Mouse (Mus musculus) v-Abl transformed pro-B cells (cell line): ENCODE measurements around the gene Dpagt1.
"Not testable (repeated sequence)": the region's sequence is repeated elsewhere in the genome, so short reads cannot be mapped to it uniquely, and the experiment has no call there.

ENCODE experiments used
- in situ Hi-C, 2 experiments: fragments of 400-800 bp; cut with MboI; formaldehyde crosslinking; loops; one replicate each; pipeline ENCODE4 v1.15.1; 2025; ENCODE audit not compliant: unreplicated experiment in 2 of 2

Dpagt1 gene

GRCm38 (mm10) chr9:44325768-44326370 lies at the start of gene Dpagt1:
Gene Dpagt1, plus strand, starts transcription at chr9:44326019.
- in situ Hi-C loops, result no loop called here

- in situ Hi-C loops, result no loop called here
Observed at GRCm38 (mm10) chr9:44283183-44283582, 42.6 kb upstream of the Dpagt1 start.

- in situ Hi-C loops, result no loop called here
Observed at GRCm38 (mm10) chr9:44286256-44286850, 39.5 kb upstream of the Dpagt1 start.

GRCm38 (mm10) chr9:44287003-44287400 lies 38.8 kb upstream of the Dpagt1 start:
- in situ Hi-C loops, result no loop called here

GRCm38 (mm10) chr9:44287401-44288075 lies 38.3 kb upstream of the Dpagt1 start:
- in situ Hi-C loops, result no loop called here

- in situ Hi-C loops, result no loop called here
Observed at GRCm38 (mm10) chr9:44288076-44288958, 37.5 kb upstream of the Dpagt1 start, which contains the start of gene Abcg4. Gene Abcg4, minus strand, starts transcription at chr9:44288615.

- in situ Hi-C loops, result no loop called here
Observed at GRCm38 (mm10) chr9:44288959-44289291, 36.9 kb upstream of the Dpagt1 start.

GRCm38 (mm10) chr9:44292490-44292889 lies 33.3 kb upstream of the Dpagt1 start:
- in situ Hi-C loops, result loop anchor here in 1 of 2 experiments (5.0 kb wide), 1 partner anchor 65 kb away; no protein-coding TSS in a partner anchor

- in situ Hi-C loops, result not testable (repeated sequence)
Observed at GRCm38 (mm10) chr9:44300001-44300400, 25.8 kb upstream of the Dpagt1 start.

- in situ Hi-C loops, result no loop called here
Observed at GRCm38 (mm10) chr9:44305466-44306079, 20.2 kb upstream of the Dpagt1 start, which contains the start of gene Hinfp. Gene Hinfp, minus strand, starts transcription at chr9:44305671.

GRCm38 (mm10) chr9:44306532-44306931 lies 19.3 kb upstream of the Dpagt1 start:
- in situ Hi-C loops, result no loop called here

- in situ Hi-C loops, result no loop called here
Observed at GRCm38 (mm10) chr9:44307248-44307647, 18.6 kb upstream of the Dpagt1 start.

- in situ Hi-C loops, result no loop called here
Observed at GRCm38 (mm10) chr9:44309756-44310155, 16.1 kb upstream of the Dpagt1 start.

- in situ Hi-C loops, result no loop called here
Observed at GRCm38 (mm10) chr9:44310750-44311135, 15.1 kb upstream of the Dpagt1 start.

GRCm38 (mm10) chr9:44311136-44312134 lies 14.4 kb upstream of the Dpagt1 start:
- in situ Hi-C loops, result no loop called here

GRCm38 (mm10) chr9:44313476-44314256 lies 12.2 kb upstream of the Dpagt1 start:
- in situ Hi-C loops, result no loop called here

- in situ Hi-C loops, result no loop called here
Observed at GRCm38 (mm10) chr9:44314257-44314547, 11.6 kb upstream of the Dpagt1 start.

- in situ Hi-C loops, result no loop called here
Observed at GRCm38 (mm10) chr9:44314910-44315309, 10.9 kb upstream of the Dpagt1 start.

GRCm38 (mm10) chr9:44317452-44317851 lies 8.4 kb upstream of the Dpagt1 start:
- in situ Hi-C loops, result no loop called here
